Mouse (Mus musculus): Measurements from ENCODE around the gene Shq1. TPM values are rescaled to one million over a fixed set of nuclear protein-coding genes. Genes with fewer than 3 reads are reported as not detected.

The Shq1 gene
- total RNA-seq (2021), result 1 to 10 TPM; 2.5 to 3.5 TPM

DNA sequence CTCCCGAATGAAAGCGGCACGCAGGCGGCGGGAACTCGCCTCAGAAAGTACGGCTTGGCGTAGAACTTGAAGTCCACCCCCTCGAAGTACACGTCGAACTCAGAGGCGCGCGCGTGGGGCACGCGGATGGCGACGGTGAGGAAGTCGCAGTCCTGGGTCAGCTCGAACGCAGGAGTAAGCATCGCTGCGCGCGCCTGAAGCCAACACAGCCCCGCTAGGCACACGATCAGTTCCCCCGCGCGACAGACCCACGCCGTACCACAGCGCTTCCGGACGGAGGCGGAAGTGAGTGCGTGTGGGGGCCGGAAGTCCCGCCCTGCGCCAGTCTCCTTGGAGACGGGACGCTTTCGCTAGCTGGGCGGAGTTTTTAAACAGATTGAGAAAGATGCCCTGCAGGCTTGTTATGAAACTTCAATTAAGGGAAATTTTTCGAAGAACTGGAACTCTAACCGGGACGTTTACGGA, at the start of gene Shq1:
Gene Shq1, minus strand, starts transcription at position 278 of the 465 bp plus-strand sequence.
- peak; percentile 86 to 92 for DNase-seq
- intact Hi-C loops (cut with DNase I), result loop anchor here (1.0 kb wide), 1 partner anchor 162 kb away; the partner anchor contains the start of gene Ppp4r2

DNA sequence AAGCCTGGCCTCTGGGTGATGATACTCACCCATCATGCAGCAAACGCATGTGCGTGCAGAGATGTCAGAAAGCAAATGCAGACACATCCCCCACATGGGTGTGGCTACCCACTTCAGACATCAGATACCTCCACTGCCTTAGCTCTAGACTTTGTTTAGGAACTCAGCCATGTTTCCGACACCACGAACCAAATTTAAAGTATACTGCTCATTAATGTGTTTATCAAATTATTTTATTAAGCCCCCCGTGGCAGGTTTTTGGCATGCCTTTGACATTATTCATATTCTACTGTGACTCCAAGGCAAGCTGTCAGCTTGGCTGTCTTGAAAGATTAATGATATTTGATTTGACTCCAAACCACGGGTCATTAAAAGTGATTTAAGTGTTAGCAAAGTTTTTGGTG, 49.1 kb upstream of the Shq1 start:
- DNase-seq, result no peak
- intact Hi-C loops (cut with DNase I), result no loop called here

DNA sequence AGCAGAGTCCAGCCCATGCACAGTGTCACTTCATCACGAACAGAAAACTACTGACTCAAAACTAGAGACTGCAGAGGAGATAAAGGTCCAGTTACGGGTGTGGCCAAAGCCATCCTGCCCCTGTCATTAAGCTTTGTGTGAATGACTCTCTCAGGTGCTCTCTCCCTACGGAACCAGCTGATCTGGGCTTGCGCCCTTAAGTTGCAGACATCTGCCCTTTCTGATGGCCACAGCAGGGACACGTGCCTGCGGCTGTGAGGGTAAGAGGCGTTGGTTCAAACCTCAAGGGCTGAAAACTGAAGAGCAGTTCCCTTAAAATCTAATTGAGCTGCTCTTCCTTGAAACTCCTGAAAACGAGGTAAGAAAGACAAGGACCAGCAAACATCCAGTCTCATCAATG, 45.9 kb upstream of the Shq1 start:
- no peak for DNase-seq
- intact Hi-C loops (cut with DNase I), result no loop called here

GRCm38 (mm10) chr6:100716152-100716551, 45.2 kb upstream of the Shq1 start:
- DNase-seq, result no peak
- intact Hi-C loops (cut with DNase I), result no loop called here

DNA sequence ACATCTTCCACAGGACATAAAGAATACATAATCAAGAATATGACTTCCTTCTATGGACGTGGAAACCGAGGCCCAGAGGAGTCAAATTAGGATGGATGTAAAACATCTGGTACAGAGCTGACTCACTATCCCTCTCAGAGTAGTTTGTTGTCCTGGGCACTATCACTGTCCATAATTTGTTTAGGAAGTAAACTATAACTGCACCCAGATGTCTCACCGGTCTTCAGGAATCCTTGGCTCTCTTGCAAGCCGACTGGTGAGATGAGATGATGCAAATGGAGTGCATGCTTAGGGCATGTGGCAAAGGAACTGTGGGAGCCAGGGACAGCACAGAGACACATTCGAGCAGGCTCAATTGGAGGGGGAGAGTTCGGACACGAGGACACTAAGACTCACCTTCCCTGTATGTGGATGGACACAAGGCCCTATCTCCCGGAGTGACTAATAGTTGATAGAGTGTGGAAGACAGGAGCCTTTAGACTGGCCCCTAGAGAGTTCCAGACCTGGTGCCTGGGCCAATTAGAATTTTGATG, 44.4 kb upstream of the Shq1 start:
- DNase-seq, result no peak
- intact Hi-C loops (cut with DNase I), result no loop called here

- DNase-seq, result no peak
- intact Hi-C loops (cut with DNase I), result no loop called here
These were observed 39.9 kb upstream of the Shq1 start for GRCm38 (mm10) chr6:100710866-100711265.

- DNase-seq, result no peak
- intact Hi-C loops (cut with DNase I), result no loop called here
These were observed 39.2 kb upstream of the Shq1 start for GRCm38 (mm10) chr6:100710170-100710569.

DNA sequence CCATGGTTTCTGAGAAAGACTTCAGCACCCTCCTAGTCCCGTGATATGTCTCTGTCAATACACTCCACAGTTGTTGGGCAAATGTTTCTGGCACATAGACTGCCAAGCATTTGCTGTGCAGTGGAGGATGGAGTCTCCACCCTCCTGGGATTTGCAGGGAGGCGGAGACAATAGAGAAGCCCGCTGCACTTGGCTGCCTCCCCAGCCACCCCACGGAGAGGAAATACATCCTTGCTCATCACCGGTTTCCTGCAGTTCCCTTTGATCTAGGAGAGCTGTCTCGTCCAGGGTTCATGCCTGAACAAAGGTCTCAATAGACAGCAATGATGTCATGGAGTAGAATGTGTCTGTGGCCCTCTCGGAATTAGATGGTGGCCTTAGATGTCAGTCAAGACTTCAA, 38.5 kb upstream of the Shq1 start:
- DNase-seq, result peak; percentile 51 to 56
- intact Hi-C loops (cut with DNase I), result loop anchor here (5.0 kb wide), 1 partner anchor 93 kb away; no protein-coding TSS in a partner anchor

DNA sequence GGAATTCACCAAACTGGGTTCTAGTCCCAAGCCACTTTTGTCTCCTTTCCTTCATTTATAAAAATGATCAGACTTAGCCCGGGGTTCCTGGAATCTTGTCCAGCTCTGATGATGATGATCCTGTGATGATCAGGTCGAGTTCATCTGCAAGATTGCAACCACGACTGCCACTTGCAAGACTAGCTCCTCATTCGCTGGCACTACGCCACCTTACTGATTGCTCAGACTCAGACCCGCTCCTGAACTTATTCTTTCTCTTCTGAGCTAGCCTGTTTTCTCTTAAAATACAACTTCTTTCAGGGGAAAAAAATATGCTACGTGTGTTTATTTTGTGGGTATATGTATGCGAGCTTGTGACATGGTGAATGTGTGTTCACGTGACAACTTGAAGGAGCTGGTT, 38.0 kb upstream of the Shq1 start:
- no peak for DNase-seq
- intact Hi-C loops (cut with DNase I), result loop anchor here (5.0 kb wide), 1 partner anchor 93 kb away; no protein-coding TSS in a partner anchor

- DNase-seq, result no peak
- intact Hi-C loops (cut with DNase I), result loop anchor here (5.0 kb wide), 1 partner anchor 94 kb away; no protein-coding TSS in a partner anchor
These were observed 37.3 kb upstream of the Shq1 start for GRCm38 (mm10) chr6:100708248-100708647.

GRCm38 (mm10) chr6:100707557-100707956, 36.6 kb upstream of the Shq1 start:
- intact Hi-C loops (cut with DNase I), result loop anchor here (5.0 kb wide), 1 partner anchor 95 kb away; no protein-coding TSS in a partner anchor

GRCm38 (mm10) chr6:100706861-100707260, 35.9 kb upstream of the Shq1 start:
- intact Hi-C loops (cut with DNase I), result loop anchor here (5.0 kb wide), 1 partner anchor 95 kb away; no protein-coding TSS in a partner anchor
- DNase-seq, result no peak

More at GRCm38 (mm10) chr6:100707557-100707956, 36.6 kb upstream of the Shq1 start:
- peak; percentile 47 to 52 for DNase-seq

GRCm38 (mm10) chr6:100705366-100705811, 34.4 kb upstream of the Shq1 start:
- intact Hi-C loops (cut with DNase I), result loop anchor here (5.0 kb wide), 1 partner anchor 97 kb away; no protein-coding TSS in a partner anchor

DNA sequence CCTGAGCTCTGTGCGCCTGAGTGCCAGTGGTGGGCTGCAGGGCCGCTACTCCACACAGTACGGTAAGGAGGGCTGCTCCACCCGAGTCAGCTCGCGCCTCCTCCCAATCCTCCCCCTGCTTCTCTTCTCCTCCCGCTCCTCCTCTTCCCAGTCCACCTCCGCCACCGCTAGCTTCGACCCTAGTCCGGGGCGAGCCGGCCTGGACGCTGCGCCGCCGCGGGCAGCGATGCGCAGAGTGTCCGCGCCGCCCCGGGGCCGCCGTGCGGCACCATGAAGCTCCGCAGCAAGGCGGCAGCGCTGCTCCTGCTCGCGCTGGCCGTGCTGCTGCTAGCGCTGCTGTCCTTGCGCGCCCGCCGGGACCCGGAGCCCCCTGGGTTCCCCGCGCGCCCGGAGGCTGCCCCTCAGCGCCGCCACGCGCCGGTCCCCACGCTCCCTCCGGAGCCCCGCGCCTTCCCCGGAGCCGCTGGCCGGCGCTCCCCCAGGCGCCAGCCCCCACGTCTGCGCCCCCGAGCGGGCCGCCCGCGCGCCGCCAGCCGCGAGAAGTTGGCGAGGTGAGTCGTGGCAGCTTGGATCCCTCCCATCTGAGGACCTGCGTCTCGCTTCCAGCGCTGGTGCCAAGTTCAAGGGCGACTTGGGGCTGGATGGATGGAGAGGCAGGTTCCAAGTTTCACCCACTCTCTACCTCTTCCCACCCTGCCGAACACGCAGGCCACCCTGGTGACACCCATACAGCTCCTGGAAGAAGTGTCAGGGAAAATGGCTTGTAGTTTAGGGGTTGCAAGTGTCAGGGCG, 33.8 kb upstream of the Shq1 start, which contains the start of gene Gxylt2:
Gene Gxylt2, plus strand, starts transcription at position 161 of the 792 bp plus-strand sequence.
- intact Hi-C loops (cut with DNase I), result loop anchor here (5.0 kb wide), 1 partner anchor 98 kb away; no protein-coding TSS in a partner anchor
- DNase-seq, result peak; percentile 45 to 53

More at GRCm38 (mm10) chr6:100705366-100705811, 34.4 kb upstream of the Shq1 start:
- no peak for DNase-seq

- intact Hi-C loops (cut with DNase I), result no loop called here
- no peak for DNase-seq
These were observed 33.2 kb upstream of the Shq1 start for GRCm38 (mm10) chr6:100704197-100704573.

GRCm38 (mm10) chr6:100700774-100701173, 29.8 kb upstream of the Shq1 start:
- intact Hi-C loops (cut with DNase I), result no loop called here
- no peak for DNase-seq

DNA sequence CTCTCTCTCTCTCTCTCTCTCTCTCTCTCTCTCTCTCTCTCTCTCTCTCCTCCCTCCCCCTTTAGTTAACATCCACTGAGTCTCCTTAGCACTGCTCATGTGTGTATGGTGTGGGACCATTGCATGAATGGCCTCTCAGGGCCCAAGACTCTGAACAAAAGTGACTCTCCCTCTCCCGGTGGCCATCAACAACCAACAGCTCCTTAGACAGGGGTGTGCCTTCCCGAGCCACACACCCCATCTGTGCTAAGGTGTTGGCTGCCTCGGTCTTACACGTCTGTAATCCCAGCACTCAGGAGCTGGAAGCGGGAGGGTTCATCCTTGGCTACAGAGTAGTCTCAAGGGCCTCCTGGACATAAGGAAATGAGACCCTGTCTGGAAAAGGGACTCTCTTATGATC, 29.0 kb upstream of the Shq1 start:
- DNase-seq, result no peak
- intact Hi-C loops (cut with DNase I), result no loop called here

DNA sequence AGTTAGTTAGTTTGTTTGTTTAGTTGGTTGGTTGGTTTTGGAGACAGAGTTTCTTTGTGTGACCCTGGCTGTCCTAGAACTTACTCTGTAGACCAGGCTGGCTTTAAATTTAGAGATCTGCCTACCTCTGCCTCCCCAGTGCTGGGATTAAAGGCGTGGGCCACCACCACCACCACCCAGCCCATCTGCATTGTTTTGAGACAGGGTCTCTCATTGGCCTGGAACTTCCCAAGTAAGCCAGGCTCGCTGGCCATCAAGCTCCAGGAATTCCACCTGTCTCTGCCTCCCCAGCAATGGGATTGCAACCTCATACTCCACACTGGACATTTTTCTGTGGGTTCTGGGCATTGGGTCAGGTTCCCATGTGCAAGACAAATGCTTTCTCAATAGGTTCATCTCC, 15.4 kb upstream of the Shq1 start:
- no peak for DNase-seq
- intact Hi-C loops (cut with DNase I), result no loop called here

- DNase-seq, result no peak
- intact Hi-C loops (cut with DNase I), result no loop called here
These were observed 7.7 kb upstream of the Shq1 start for GRCm38 (mm10) chr6:100678636-100679035.

DNA sequence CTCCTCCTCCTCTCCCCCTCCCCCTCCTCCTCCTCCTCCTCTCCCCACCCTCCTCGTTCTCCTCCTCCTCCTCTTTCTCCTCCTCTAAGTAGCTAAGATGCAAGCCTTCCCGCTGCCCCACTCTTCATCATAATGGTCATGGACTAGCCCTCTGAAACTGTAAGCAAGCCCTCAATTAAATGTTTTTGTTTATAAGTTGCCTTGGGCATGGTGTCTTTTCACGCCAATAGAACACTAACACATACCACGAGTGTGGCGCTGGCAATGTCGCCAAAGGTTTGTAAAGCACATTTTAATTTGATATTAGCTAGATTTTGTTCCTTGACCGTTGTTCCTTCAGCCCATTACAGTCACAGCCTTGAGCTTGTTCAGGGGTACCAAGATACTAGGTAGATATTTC, 5.5 kb upstream of the Shq1 start:
- intact Hi-C loops (cut with DNase I), result no loop called here
- no peak for DNase-seq

DNA sequence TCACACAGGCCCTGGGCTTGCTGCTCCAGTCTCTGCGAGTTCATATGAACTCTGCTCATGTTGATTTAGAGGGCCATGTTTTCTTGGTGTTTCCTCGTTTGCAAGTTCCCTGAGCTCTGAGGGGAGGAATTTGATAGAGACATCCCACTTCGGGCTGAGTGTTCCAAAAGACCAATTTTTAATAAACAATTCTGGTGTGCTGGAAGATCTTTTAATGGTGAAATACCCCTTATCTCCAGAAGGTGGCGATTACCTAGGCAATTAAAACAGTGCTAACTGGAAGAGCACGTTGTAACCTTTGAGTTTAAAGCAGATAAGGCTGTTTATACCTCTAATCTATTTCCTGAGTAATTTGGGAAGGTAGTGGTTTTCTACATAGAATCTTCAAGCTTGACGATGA, 4.0 kb upstream of the Shq1 start:
- intact Hi-C loops (cut with DNase I), result loop anchor here (1.0 kb wide), 1 partner anchor 201 kb away; no protein-coding TSS in a partner anchor
- DNase-seq, result peak in 1 of 2 experiments; percentile 13
